Mouse (Mus musculus) right cerebral cortex, postnatal 4 days (tissue): Measurements from ENCODE around the gene Fam169b.
"Not testable (repeated sequence)": the region's sequence is repeated elsewhere in the genome, so short reads cannot be mapped to it uniquely, and the experiment has no call there.

Source experiments
- DNase-seq: peaks from one replicate; pipeline ENCODE4 v3.0.0-alpha.2; 2022

Fam169b gene

DNA sequence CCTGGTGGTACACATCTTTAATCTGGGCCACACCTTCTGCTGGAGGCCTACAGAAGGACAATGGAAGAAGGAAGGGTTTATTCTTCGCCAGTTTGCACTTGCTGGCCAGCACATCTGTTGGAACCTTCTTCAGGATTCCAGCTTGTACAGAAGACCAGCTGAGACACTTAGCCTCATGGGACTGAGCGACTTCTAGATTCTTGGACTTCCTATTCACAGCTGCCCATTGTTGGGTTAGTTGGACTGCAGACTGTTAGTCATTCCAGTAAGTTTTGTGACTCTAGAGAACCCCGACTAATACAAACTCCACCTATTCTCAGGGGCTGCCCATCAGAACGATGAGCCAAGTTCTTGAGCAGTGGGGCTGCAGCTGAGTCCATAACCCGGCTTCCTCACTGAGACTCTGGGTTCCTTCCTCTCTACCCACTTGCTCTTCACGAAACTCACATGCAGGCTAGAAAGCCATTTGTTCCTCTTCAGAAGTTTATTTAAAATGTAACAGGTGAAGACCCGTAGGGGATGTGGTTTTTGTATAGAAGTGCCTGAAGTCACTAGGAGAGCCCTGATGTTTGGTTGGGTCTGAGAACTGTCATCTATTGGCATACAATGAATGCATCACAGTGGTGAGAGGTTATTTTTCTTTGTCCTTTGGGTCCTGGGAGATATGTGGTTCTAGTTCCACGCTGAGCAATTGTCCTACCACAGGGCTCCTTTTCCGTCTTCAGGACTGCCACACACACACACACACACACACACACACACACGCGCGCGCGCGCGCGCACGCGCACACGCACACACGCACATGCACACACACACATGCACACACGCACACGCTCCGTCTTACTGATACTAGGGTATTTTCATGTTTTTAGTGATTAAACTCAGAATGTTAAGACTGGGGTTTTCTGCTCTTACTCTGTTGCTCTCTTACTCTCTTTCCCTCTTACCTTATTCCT, 13.2 kb downstream of the Fam169b start:
- no peak for DNase-seq

GRCm38 (mm10) chr7:68287582-68287981, 13.9 kb downstream of the Fam169b start:
- no peak for DNase-seq

GRCm38 (mm10) chr7:68288000-68288399, 14.4 kb downstream of the Fam169b start:
- not testable (repeated sequence) for DNase-seq

GRCm38 (mm10) chr7:68289081-68289480, 15.4 kb downstream of the Fam169b start:
- no peak for DNase-seq

GRCm38 (mm10) chr7:68291603-68292002, 18.0 kb downstream of the Fam169b start:
- DNase-seq, result no peak

DNA sequence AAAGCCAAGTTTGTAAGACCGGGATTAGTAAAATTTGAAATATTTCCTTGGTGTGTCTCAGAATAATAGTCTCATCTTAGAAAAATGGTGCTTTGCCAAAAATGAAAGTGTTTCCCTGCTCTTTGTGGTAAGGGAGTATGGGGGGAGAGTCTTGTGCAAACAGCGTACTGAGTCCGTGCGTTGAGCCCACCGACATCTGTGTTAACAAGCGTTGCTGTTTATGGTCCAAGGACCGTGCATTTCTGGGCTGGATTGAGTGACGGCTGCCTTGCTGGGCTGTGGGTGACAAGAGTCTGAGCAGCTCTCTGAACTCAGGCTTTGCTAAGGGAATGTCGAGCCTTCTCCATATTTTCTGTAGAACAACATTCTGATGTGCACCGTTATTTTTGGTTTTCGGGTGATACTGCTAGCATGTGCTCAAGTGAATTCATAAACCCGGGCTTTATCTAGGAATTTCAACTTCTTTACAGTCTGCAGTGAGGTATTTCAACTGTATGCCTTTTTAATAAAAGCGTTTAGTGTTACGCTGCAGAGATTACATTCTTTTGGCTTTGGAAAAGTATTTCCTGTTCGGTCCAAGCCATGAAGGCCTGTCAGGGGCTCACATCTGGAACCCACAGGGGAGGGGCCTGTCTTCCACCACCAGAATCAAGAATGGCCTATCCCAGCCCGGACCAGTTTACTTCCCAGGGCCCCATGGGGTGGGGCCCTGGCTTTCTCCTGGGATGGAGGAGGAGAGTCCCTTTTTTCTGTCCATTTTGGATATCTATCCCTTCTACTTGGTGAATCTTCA, 20.6 kb downstream of the Fam169b start:
- DNase-seq, result no peak

GRCm38 (mm10) chr7:68296487-68296886, 22.8 kb downstream of the Fam169b start:
- no peak for DNase-seq

DNA sequence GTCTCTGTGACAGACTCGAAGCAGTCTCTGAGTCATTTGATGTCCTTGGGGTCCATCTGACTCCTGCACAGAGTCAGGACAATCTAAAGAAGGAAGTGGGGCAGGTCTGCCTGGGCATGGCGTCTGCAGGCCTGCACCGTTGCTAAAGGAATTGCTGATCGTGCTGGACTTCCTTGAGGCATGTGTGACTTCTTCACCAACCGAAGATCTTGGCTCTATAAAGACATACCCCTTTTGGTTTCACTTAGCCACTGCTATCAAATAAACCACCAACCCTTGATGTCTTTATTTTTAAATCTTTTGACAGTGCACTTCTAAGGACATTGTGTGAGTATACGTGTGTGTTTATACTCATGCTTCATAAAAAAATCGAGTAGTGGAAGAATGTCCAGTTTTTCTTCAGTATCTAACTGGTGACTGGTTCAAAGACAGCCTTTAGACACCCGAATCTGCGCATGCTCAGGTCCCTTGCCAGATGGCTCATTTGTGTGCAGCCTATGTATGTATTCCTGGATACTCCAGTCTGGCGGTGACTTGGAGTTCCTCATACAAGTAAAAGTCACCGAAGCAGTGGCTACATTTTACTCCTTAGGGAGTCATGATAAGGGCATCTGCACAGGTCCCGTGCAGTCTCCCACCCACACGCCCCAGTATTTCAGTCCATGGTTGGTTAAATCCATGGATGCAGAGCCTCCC, 24.9 kb downstream of the Fam169b start:
- DNase-seq, result peak; percentile 42

DNA sequence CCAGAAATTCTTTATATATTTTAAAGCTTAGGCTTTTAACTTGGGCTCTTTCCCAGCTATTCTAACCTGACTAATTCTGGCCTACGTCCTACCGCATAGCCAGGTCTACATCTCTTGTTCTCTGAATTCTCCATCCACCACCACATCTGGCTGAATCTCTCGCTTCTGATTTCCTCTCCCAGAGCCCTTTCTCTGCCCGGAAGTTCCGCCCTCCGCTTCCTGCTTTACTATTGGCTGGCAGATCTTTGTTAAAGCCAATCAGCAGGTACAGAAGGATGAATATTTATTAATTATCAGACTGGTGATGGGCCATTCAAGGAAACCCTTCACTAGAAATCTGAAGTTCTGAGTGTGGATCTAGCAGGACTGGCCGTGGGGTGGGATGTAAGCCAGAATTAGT, 27.5 kb downstream of the Fam169b start:
- no peak for DNase-seq

DNA sequence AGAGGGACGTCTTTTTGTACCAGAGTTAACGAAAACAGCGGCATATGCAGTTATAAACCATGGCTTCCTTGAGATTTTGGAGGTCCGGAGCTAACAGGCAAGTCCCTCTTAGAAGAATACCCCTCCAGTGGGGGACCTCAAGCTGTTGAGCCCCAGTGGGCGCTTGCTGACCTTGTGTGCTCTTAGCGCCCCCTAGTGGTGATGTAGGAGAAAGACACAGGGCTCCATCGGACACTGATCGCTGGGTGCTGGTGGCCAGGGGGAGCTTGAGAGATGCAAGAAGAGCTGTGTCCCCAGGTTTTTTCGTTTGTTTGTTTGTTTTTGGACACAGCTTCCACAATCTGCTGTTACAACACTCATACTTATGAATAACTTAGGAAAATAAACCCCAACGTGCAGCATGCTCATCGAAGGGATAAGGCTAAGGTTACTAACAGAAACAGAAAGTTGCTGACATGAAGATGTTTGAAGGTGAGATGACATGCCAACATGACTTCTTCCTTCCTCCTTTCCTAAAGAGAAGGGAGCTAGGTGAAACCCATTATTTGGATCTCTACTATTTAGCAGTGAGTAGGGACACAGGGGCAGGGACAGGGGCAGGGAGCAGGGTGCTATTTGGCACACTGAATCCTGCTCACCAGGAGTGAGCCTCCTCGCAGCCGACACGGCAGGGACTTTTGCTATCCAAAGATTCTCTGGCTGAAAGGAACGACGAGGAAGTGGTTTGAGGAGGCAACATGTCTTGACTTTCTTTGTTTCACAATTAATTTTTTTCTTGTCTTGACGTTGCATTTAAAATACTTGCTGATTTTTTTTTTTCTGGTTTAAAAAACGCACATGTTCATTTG, 29.2 kb downstream of the Fam169b start:
- peak; percentile 59 for DNase-seq

GRCm38 (mm10) chr7:68303685-68304084, 30.0 kb downstream of the Fam169b start:
- no peak for DNase-seq

- no peak for DNase-seq
Measured at GRCm38 (mm10) chr7:68305781-68306575, 32.3 kb downstream of the Fam169b start.

GRCm38 (mm10) chr7:68306756-68307155, 33.1 kb downstream of the Fam169b start:
- DNase-seq, result no peak

- DNase-seq, result no peak
Measured at GRCm38 (mm10) chr7:68311469-68311868, 37.8 kb downstream of the Fam169b start.

GRCm38 (mm10) chr7:68312395-68312794, 38.8 kb downstream of the Fam169b start:
- no peak for DNase-seq

DNA sequence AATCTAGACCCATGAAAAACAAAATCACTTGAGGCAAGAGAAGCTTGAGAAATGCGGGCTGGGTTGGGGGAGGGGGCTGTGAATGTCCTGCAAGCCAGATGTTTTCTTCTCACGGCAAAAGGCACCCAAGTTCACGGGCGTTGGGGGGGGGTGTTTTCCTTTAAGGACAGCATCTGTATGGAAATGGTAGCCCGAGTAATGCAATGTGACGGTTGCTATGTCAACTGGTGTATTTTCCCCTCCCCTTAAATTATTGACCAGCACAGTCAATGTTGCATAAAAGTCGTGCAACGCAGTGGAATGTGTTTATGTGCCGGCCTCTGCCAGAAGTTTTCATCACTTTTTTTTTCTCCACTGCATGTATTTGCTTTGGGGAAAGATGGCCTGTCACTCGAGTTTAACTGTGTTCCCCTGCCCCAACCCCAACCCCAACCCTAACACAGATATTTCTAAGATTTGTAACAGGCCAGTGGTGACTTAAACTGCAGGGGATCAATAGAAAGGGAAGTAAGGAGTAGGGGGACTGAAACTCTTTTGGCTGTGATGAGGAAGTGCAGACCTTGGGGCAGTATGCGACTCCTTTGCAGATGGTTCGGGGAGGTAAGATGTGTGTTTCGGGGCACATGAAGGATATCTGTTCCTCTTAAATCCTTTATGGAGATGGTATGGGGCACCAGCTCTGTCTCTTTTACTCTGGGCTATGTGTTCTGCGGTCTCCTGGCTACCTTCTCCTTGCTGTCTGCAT, 39.6 kb downstream of the Fam169b start:
- no peak for DNase-seq

DNA sequence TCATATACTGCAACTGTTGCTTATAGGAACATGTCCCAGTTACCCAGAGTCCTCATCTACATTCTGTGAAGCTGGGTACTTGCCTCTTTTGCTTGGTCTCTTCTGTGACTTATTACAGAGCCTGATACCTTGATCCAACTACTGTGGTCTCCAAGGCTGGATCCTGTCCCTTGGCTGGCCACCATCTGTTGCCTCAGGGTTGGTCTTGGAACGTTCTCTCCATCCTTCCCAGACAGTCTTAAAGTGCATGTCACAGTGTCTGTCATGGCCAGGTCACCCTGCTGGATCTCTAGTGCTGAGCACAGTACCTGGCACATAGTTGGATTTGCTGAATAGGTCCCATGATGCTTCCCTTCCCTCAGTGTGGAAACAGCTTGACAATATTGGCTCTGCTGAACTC, 40.6 kb downstream of the Fam169b start:
- DNase-seq, result no peak

DNA sequence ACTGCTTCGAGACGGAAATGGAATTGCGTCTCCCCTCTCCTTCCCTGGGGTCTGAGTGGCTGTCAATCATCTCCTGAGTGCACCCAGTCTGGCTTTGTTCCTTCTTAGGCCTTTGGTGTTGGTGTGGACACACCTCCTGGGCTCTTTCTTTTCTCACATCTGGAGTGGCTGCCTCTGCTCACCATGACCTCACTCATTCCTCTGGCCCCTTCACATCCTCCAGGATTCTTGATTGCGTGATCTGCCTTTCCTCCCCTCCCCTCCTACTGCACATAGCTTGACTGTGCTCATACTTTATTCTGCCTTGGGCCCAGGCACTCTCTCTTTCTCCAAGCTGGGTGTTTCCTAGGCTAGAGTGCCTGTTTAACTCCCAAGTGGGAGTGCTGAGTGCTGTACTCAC, 41.4 kb downstream of the Fam169b start:
- no peak for DNase-seq

- DNase-seq, result no peak
Measured at GRCm38 (mm10) chr7:68318006-68318788, 44.6 kb downstream of the Fam169b start.

DNA sequence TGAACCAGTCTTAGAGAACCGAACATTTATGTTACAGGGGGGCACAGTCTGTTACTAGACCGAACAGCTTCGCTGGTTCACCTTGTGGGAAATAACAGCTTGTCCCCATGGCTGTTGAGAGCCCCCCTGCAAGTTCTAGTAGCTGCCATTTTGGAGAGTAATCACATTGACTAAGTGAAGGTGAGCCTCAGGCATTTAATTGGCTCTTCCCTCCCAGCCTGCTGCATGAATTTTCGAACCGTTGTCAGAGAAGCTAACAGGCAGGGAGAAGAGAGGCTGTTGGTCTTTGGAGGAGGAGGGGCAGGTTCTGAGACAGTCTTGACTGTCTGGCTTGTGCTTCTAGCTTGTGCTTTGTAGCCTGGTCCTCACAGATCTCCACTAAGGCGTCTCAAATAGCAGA, 45.3 kb downstream of the Fam169b start:
- no peak for DNase-seq
